Mouse (Mus musculus) inflammation-experienced regulatory T-cells, adult 6 months (primary cell): ENCODE results near the gene Mif4gd. TPM values are rescaled to one million over a fixed set of nuclear protein-coding genes. Genes with fewer than 3 reads are reported as not detected.

Experiments
- ATAC-seq: one replicate; pipeline ENCODE4 v1.8.0; 2017
- polyA plus RNA-seq, 3 experiments: library from polyadenylated mRNA; unstranded; fragments of 100-300 nt; shearing (Covaris generic); gene quantifications; one replicate each; pipeline ENCODE4 v1.2.1; 2017

Mif4gd gene
- polyA plus RNA-seq, 3 experiments from 2014 or later, result 192 to 274 (median 231) TPM

DNA sequence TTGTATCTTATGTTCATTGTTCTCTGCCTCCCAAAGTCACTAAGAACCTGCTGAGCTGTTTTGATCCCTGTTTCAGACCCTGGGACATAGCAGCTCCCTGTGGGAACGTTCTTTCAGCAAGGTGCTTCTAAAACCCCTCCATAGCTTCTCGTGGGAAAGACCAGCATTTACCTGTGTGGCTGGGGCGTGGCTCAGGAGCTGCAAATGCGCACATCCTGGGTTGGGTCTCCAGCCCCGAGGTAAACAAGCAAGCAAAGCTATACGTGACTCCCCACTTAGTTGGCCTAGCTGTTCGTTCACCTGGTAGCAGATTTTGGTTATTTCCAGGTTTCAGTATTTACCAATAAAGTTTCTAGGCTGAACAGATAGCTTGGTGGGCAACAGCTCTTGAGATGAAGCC, 19.5 kb upstream of the Mif4gd start:
- ATAC-seq, result no peak

DNA sequence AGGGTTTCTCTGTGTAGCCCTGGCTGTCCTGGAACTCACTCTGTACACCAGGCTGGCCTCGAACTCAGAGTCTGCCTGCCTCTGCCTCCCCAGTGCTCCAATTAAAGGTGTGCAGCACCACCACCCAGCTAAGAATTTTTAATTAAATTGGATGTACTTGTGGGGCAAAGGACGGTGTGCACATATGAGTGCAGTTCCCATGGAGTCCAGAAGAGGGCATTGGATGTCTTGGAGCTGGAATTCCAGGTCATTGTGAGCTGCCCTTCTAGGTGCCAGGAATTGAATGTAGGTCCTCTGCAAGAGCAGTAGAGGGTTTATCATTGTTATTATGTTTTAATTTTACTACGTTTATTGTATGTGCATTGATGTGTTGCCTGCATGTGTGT, 18.7 kb upstream of the Mif4gd start:
- no peak for ATAC-seq

DNA sequence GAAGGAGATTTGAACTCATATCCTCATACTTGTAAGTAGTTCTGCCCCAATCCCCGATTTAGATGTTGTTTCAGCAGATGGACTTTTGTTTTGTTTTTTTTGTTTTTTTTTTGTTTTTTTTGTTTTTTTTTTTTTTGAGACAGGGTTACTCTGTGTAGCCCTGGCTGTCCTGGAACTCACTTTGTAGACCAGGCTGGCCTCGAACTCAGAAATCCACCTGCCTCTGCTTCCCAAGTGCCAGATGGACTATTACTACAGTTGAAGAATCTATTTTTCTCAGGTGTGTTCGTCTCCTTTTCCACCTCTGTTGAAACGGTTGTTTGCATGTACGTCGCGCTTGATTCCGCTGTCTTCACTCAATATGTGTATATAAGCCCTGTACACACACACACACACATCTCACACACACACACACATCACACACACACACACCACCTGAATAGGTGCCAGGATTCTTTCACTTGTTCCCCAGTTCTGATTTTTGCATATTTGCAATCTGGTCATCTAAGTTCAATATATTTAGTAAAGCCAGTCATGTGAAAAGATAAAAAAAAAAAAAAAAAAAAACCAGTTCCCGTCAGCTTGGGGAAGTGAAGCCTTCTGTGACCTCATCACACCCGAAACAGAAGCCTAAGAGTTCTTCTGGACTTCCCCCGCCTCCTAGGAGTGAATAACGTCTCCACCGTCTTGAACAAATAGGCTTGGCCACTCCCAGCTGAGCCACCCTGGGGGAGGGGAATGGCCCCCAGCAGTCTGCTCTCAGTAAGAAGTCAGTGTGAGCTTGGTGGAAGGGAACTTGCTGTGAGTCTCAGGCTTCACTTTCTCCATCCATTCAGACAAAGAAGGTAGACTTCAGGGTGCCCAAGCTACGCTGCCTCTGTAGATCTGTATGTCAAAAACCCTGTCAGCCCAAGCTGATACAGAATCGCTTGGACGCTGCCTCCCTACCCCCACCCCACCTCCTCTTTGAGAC, 18.0 kb upstream of the Mif4gd start:
- ATAC-seq, result peak; percentile 65

DNA sequence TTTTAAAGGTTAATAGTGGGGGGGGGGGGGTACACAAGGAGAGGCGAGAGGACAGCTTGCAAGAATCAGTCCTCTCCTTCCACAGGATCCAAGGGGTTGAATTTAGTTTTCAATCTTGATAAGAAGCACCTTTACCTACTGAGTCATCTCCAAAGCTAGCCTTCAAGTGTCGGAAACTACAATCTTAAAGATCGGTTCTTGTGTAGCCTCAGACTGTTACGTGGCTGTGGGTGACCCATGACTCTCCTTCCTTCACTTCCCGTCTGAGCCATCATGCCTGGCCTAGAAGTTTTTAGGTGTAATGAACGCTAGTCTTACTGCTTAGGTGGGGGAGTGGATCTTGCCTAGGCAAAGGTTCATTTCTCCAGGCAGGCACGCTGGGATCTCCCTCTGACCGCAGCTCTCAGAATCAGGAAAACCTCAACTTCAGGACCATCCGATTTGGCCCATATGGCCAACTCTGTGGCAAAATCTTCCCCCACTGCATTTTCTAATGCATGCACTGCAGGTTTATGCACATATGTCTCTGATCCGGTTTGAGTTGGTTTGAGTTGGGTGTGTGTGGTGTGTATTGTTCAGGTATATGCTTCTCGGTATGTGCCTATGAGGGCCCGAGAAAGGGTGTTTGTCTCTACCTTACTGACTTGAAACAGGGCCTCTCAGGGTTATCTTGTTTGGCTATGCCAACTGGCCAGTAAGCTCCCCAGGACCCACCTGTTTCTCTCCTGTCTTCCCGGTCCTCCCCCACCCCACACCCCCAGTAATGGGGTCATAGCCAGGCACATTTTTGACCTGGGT, 17.2 kb upstream of the Mif4gd start:
- no peak for ATAC-seq

DNA sequence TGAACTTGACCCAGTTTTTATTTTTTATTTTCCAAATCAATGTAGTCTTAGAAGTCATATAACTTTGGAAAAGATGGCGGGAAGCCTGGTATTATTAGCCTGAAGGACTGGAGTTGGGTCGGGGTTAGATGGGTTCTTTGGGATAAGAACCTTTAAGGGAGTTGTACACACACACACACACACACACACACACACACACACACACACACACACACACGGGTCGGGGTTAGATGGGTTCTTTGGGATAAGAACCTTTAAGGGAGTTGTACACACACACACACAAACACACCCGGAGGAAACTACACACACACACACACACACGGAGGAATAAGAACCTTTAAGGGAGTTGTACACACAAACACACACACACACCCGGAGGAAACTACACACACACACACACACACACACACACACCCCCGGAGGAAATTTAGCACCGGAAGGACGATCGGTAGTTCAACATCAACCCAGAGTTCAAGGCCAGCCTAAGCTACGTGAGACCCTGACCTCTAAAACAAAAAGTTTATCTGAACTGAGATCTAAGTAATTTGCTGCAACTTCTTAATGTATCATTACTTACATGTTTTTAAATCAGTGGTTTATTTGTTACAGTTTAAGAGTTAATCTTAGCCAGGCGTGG, 15.8 kb upstream of the Mif4gd start:
- no peak for ATAC-seq

DNA sequence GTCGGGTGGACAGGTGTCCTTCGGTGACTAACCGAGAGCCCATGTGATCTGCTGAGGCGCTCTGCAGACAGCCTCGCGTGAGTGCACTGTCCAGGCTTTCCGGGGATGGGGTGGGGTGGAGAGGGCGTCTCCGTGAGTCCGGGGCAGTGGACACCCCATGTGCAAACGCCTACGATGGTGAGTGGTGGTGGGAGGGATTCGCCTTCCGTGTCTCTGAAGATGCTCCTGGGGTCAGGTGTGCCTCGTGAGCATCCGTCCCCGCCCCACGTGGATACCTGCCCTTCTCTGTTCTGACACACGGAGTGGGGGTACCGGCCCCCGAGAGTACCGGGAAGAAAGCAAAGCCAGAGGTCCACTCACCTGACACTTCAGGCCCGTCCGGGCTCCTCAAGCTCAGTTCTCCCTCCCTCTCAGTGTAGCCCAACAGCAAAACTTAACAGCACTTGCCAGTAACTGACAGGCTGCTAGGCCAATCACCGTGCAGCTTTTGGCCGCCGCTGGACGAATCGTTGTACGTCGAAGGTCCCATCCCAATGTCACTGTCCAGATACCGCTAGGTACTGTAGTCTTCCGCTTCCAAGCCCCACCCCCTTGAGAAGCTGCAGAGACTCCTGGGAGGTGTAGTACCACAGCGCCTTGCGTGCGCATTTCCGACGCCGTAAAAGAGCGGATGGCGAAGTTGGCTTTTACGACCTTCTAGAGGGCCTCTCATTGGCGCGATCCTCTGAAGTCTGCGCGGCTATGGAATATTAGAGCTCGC, 15.1 kb upstream of the Mif4gd start, which contains the start of gene Slc25a19:
Gene Slc25a19, minus strand, starts transcription at position 591 of the 760 bp plus-strand sequence.
- ATAC-seq, result peak; percentile 91

DNA sequence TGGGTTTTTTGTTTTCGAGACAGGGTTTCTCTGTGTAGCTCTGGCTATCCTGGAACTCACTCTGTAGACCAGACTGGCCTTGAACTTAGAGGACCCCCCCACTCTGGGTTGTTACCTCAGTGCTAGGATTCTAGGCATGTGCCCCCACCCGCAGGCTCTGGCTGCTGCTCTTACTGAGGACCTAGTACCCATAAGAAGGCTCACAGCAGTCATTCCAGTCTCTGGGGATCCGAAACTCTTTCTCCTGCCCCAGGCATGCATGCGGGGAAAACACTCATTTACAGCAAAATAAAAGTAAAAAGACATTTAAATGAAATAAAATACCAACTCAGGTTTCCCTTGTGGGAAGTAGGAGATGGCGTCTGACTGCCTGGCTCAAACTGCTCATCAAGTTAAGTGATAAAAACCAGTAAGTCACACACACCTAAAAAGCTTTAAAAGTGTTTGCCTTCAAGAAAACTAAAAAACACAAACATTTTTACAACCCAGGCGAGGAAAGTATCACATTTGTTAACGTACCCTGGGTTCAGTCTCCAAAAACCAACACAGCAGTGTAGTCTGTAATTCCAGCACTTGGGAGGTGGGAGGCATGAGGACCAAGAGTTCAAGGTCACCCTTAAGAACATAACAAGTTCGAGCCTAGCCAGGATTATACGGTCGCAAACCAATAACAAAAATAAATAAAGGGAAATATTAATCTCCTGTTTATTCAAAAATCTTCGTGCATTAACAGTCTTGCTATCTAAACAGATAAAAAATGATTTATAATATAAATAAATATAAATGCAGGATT, 14.3 kb upstream of the Mif4gd start:
- no peak for ATAC-seq

DNA sequence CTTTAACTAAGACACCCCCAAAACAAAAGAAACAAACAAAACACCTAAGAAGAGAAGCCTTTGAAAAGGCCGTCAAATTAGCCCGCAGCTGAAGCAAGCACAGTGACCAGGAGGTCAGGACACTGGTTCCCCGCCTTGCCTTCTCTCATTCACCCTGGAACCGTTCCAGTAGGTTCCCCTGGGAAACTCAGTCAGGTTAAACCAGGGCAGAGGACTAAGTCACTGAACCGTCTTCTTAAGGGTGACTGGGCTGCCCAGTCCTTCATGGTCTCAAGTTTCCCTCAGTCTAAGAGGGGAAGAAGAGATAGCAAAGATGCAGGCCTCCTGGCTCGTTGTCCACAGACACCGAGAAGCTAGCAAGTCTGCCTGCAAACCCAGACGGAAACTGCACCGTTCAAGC, 13.1 kb upstream of the Mif4gd start:
- ATAC-seq, result no peak

DNA sequence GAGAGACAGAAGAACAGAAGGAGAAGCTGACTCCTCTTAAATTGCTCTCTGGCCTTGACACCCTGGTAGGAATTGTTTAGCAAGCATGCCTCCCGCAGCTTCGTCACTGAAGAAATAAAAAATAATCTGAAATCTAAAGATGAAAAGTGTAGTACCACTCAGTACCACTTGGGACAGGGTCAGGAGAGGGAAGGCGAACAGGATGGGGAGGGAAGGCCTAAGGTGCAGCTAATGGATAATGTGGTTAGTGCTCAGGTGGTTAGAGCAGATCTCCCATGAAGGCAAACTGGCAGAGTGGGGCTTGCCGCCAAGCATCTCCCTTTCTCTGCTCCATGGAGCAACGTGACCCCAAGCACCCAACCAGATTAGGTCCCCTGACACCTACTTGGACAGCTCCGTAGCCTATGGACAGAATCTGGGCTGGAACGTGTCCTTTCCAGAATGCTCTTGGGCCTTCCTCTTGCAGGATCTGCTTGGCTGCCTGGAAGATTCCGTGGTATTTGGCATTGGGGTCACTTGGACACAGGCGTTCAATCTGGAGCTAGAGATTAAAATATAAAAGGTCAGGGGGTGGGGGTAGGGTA, 10.8 kb upstream of the Mif4gd start:
- ATAC-seq, result no peak

DNA sequence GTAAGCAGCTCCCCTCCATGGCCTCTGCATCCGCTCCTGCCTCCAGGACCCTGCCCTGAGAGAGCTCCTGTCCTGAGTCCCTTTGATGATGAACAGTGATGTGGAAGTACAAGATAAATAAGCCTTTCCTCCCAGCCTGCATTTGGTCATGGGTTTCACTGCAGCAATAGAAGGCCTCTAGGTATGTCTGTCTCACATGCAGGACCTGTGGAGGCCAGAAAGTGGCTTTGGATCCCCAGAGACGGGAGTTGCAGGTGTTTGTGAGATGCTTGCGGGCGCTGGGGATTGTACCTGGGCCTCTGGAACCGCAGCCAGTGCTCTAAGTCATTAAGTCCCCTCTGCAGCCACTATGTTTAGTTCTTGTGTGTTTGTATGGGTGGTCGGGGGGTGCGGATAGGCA, 7.2 kb upstream of the Mif4gd start:
- ATAC-seq, result no peak

DNA sequence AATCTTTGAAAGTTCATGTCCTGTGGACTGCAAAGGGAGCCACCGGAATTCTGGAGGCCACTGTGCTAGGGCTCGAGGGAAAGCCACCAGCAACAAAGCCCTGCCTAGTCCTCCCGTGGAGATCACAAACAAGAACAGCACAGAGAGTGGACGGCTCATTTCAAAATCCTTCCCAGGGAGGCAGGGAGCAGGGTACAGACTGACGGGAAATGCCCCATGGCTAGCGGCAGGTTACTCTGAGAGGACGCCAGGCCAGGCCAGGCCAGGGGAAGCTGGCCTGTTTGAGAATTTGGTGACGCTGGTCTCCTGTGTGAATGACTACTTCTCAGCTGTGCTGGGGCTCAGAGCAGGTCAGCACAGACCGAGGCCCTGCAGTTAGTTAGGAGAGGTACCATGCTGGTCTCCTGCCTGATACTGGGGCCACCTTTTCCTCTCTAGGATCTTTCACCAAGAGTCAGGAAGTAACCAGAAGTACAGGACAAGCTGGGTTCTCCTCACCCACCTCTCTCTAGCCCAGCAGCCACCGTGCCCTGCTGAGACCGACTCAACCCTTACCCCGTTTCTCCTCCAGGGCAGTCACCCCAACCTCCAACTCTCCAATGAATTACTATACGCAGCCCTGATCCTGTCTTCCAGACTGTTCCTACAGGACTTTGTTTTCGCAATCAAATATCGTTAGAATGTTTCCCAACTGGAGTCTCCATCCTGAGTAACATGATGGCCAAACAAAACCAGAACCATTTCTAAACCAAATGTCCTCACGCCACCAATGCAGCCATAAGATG, 6.2 kb upstream of the Mif4gd start:
- ATAC-seq, result no peak

DNA sequence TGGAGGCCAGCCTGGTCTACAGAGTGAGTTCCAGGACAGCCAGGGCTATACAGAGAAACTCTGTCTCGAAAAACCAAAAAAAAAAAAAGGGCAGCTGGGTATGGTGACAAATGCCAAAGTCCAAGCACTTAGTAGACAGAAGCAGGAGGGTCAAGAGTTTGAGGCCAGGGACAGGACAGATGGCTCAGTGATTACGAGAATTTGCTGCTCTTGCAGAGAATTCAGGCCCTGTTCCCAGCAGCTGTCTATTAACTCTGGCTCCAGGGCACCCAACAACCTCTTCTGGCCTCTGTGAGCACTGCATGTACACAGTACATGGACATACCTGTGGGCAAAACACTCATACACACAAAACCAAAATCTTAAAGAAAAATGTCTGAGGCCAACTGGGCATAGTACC, 5.2 kb upstream of the Mif4gd start:
- no peak for ATAC-seq

DNA sequence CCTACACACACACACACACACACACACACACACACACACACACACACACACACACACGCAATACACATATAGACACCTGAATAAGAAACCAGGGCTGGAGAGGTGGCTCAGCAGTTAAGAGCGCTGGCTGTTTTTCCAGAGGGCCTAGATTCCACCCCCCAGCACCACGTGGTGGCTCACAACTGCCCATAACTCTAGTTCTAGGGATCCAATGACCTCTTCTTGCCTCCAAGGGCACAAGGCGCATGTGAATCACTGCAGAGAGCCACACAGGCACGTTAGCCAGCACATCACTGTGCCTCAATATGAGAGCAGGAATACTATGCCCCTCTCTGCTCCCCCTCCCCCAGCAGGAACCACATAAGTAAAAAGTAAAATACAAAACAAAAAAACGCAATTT, 4.1 kb upstream of the Mif4gd start:
- no peak for ATAC-seq

DNA sequence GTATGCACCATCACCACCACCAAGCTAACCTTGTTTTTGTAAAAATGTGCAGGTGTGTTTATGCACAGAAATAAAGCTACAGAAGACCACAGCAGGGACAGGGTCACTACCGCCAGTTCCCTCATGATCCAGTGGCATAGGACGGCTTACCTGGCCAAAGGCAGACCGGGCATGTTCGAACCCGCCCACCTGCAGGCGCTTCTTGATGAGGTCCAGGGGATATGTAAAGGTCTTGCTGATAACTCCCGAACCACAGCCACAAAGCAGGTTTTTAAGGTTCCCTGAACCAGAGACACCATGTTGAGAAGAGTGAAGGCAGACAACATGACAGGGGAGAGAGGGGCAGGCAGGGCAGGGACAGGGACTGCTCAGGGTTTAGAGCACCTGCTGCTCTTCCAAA, 3.6 kb upstream of the Mif4gd start:
- no peak for ATAC-seq

DNA sequence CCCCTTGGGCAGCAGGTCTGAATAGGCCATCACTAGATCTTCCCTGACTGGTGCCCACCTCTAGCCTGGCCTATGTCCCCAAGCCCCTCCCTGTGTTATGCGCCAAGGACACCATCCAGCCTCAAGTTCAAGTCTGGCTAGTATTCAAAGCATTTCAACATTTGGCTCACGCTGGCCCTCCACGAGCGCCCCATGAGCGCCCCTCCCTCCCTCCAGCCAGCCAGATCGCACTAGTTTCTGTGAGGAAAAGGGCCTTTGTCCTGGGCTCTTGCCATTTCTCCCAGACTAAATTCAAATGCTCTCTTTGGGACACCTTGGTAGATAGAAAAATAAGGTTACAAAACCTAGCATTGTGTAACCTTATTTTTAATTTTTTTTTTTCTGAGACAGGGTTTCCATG, 3.1 kb upstream of the Mif4gd start:
- no peak for ATAC-seq

DNA sequence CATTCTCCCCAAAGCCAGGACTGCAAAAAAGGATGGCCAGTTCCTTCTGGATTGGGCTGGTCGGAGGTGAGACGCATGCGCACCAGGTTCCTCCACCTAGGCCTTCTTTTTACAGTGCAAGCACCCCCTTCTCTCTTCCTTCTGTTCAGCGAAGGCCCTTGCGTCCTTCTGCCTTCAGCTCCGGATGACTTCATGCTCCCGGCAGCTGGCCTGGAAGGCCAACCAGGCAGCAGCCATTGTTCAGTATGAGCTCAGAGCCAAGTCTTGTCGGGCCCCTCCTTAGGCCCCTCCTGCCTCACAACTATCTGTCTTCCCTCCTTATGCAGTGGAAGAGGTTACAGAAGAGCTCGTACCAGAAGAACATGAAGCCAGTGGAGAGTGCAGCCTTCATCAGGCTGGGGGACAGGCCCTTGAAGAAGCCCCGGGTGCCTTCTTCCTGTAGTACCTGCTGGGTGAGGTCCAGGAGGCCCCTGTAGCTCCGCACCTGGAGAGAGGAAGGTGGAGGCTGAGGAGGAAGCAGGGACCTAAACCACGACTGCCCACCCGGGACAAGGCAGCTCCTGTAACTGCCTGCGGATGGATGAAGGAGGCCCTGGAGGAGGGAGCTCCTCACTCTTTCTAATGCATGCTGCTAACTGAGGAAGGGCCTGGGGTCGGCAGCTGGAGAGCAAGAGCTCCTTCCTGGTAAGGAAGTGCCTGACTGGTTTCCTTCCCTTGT, 2.5 kb upstream of the Mif4gd start:
- no peak for ATAC-seq

DNA sequence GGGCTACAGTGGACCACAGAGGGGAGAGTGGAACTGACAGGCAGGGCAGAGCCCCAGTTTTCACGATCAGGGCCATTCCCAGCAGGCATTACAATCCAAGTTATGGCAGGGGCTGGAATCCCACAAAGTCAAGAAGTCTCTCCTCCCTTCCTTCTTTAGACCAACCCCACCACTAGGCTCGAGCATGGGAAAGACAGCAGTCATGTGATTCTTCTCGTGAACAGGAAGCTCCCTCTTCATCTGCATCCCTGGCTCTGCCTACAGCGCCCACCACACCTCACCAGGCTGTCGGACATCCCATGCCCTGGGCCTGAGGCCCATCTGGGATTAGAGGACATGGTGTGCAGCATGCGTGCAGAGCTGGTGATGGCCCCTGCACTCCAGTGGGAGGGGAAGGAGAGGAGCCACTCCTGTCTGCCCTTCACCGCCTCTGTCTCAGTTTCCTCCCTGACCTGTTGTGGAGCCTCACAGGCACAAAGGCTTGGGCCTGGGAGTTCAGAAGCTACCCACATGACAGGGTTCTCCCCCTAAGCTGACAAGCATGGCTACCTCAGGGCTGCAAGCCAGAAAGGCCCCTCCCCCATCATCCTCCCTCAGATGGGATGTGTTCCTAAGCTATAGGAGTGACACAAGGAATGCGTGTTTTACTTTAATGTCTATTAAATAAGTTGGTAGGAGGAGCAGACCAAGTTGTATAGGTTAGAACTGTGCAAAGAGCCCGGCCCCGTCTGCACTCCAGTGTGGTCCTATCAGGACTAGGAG, 1.8 kb upstream of the Mif4gd start:
- ATAC-seq, result no peak

DNA sequence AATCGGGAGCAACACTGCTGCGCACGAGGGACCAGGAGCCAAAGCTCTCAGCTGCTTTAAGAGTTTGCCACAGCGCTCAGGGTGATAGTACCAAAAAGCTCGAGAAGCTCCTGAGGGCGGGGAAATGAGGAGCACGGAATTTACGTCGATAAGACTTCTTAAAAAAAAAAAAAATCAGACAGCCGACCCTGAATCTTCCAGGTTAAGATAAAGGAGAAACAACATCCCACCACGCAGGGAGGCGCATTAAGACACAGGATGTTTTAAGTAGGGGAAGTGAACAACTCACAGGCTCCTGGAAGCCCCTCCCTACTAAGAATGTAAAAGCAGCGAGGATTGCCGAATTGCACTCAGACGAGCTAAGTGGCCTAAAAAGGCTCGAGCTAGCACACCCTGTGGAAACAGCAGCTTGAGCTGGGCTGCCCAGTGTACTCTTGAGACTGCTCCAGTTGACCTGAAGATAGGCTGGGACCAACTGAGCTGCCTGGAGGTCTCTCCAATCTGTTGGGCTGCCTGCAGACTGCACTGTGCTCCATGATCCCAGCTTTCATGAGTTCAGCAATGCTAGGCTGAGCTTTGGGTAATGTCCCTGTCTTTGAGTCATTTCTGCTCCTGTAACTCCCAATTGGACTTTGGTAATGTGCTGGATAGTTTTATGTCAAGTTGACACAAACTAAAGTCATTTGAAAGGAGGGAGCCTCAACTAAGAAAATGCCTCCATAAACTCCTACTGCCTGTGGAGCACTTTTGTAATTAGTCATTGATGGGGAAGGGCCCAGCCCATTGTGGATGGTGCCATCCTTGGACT, 573 bp upstream of the Mif4gd start:
- peak; percentile 62 for ATAC-seq
